Mouse (Mus musculus) CD8-positive naive resting alpha-beta T cell, adult 2 months (primary cell): ENCODE results near the gene Gm1110.
"Not testable (repeated sequence)": the region's sequence is repeated elsewhere in the genome, so short reads cannot be mapped to it uniquely, and the experiment has no call there.

Experiments
- DNase-seq, 2 experiments: peaks; one replicate each; pipeline ENCODE4 v3.0.0; 2022; ENCODE audit warnings: low read depth in 2 of 2, low spot score in 2 of 2

Gm1110 gene

DNA sequence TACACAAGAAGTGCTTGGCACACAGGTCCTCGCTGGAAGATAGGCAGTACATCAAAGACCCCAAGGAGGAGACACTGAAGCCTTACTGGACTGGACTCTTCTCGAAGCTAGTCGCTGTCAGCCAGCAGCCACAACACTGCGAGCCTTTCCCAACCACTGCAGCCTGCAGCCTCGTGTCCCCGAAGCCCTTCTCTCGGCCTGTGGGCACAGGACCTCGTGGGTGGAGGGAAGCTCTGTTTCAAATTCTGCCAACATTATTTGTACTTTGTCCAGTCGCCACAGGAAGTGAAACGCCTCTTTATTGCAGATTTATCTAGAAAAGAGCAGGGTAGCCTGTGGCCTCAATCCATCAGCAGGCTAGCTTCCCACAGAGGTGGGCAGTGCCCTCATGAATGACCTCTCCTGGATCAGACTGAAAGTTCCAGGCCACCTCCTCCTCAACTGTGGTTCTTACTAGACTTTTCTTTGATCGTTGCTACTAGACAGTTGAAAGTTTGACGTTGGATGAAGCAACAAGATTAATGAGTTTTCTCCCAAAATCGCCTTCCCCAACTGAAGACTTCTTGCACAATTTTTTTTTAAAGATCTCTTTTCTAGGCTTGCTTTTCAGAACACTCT lies at the start of gene Gm1110:
Gene Gm1110 (minus strand): TSS at position 203 of the 618 bp plus-strand sequence.
- DNase-seq, result no peak

DNA sequence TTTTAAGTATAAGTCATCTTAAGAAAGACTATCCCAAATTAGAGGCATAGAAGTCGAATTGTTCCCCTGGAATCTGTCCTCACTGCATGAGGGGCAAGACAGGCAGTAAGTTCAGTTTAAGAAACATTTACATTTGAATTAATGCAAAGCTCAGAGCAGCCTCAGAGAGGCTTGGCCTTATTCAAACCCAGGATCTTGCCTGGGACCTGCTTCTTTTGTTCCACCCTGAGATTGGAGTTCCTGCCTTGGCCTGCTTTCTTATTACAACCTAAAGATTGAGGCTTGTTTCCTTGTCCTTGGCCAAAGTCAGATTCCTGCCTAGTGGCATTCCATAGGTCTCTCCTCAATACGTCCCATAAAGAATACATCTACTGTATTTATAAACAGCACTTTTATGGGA lies 24.9 kb upstream of the Gm1110 start:
- no peak for DNase-seq

DNA sequence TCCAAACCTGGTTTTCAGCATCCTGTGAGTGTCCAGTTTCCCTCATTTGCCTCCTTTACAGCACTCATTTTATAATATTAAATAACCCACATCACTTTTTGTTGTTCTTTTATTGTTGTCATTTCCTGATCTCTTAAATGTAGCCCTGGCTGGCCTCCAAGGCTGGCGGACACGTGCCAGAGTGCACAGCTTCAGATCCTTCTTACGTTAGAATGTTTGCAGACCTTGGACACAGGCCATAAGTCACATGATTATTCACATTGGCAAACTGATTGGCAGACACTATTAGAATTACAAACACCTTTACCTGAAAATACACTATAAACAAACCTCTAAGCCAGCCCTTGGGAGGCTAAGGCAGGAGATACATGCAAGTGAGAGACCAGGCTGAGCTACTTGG lies 1.2 kb upstream of the Gm1110 start:
- DNase-seq, result no peak

DNA sequence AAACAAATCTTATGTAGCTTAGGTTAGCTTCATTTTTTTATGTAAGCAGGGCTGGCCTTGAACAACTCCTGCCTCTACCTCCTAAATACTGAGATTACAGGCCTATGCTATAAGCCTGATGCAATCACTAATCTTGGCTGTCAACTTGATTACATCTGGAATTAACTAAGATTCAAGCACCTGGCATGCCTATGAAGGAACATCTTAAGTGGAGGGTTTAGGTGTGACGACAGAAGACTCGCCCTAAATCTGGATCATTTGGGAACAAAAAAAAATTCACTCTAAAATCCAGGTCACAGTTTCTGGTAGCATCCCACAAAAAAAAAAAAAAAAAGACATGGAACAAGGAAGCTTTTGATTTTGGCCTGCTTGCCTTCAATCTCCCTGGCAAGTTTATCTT lies 3.1 kb downstream of the Gm1110 start:
- DNase-seq, result no peak

DNA sequence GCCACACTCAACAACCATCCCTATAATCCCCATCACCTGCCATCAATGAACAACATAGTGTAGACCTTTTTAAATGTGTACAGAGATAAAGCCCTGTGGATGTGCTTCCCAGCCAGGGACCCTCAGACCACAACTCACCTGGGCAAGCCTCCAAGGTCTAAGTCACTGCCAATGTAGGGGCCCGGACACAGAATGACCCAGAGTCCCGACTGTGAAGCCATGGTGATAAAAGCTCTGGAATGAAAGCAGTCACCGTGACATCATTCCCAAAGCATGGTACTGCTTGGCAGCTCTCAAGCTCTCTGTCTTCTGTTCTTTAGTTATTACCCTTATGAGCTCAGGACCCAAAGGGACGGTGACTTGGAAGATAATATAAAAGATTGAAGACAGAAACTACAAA lies 9.8 kb downstream of the Gm1110 start:
- DNase-seq, result no peak

DNA sequence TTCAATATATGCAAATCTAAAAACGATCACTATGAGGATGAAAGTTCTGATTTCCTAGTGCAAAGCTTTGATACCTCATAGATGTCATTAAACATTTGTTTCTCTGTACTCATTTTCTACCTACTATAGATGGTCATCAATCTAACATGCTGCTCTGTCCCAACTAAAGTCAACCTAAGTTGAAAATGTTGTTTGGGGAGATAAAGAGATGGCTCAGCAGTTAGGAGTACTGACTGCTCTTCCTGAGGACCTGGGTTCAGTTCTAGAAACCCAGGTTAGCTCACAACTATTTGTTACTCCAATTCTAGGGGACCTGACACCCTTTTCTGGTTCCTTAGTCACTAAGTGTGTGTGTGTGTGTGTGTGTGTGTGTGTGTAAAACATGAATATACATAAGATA lies 11.7 kb downstream of the Gm1110 start:
- no peak for DNase-seq

DNA sequence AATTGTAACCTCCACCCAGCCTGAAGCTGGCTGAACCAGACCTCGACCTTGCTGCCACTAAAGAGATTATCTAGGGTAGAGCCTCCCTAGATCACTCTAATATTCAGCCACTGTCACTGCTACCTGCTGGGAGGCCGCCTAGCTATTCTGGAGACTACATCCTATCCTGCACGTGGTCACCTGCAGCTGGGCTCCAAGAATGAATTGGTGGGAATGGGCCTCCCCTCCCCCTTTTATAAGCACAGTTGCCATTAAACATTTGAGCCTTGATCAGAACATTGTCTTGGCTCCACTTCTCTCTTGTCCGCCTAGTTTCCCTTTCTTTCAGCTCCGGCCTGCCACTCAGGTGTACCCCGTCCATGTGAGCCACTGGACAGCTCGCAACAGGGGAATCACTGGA lies 53.1 kb downstream of the Gm1110 start:
- not testable (repeated sequence) for DNase-seq

DNA sequence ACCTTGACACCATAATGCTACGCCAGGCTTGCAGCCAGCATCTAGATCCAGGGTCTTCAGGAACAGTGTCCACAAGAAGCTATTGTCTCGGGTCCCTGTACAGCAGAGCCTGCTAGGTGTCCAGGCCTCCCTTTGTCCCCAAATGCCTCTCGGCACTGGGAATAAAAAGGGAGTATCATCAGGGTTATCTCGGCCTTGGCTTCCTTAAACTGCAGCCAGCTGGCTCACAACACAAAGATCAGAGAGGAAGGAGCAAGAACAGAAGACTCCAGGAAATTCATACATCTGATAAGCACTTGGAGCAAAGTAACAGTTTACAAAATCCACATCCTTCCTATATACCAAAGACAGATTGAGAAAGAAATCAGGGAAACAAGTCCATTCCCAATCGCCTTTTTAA lies 62.2 kb downstream of the Gm1110 start, which contains the start of gene Glb1l3:
Gene Glb1l3 (minus strand): TSS at position 140 of the 400 bp plus-strand sequence.
- no peak for DNase-seq

DNA sequence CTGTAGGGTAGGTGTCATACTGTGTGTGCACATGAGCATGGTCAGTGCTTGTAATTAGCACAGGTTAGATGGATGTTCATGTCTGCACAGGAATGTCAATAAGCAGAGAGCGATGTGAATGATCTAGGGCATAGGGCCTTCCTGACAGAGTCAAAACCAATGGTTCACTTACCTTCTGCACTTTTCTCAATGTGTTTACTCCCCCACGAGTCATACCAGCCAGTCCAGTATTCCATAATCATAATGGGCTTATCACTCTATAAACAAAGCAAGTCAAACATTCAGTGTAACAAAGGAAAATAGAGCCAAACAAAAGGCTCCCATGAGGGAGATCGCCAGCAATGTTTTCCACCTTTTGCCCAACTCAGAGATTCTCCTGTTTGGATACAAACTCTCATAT lies 91.8 kb downstream of the Gm1110 start:
- DNase-seq, result no peak
